Mouse (Mus musculus) erythroblast, embryonic 14.5 days (primary cell): Measurements from ENCODE around the gene Pigv.

Experiments used
- GATA1 ChIP-seq: IDR thresholded peaks from 2 replicates; pipeline ENCODE4 v1.6.1; 2012; ENCODE audit warnings: low read length, inconsistent platforms, mixed read lengths
- TAL1 ChIP-seq: IDR thresholded peaks from 3 replicates; pipeline ENCODE4 v1.6.1; 2012; ENCODE audit warnings: low read length, inconsistent platforms, mixed read lengths

DNA sequence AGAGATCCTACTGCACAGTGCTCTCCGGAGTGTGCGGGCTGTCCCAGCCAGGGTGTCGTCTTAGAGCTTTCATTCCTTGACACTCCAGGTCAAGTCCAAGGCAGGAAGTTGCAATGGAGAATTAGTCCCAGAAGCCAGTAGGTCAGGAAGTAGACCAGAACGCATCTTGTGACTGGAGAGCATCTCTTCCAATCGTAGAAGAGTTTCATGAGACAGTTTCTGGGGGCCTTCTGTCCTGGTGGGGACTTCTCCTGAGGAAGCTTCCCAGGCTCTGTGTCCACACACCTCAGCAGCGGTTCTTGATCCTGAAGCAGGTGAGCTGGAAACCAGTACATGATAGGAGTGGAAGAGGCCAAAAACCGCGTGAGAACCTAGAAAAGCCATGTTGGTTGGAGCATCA is 10.0 kb downstream of the Pigv start:
- no peak for TF ChIP-seq GATA1
- no peak for TF ChIP-seq TAL1
